Mouse (Mus musculus) spleen, adult 12 weeks (tissue): ENCODE data around the gene Nsmf.

Source experiments
- DNase-seq: peaks from one replicate; pipeline ENCODE4 v3.0.0; 2022; ENCODE audit warnings: low spot score

The Nsmf gene

DNA sequence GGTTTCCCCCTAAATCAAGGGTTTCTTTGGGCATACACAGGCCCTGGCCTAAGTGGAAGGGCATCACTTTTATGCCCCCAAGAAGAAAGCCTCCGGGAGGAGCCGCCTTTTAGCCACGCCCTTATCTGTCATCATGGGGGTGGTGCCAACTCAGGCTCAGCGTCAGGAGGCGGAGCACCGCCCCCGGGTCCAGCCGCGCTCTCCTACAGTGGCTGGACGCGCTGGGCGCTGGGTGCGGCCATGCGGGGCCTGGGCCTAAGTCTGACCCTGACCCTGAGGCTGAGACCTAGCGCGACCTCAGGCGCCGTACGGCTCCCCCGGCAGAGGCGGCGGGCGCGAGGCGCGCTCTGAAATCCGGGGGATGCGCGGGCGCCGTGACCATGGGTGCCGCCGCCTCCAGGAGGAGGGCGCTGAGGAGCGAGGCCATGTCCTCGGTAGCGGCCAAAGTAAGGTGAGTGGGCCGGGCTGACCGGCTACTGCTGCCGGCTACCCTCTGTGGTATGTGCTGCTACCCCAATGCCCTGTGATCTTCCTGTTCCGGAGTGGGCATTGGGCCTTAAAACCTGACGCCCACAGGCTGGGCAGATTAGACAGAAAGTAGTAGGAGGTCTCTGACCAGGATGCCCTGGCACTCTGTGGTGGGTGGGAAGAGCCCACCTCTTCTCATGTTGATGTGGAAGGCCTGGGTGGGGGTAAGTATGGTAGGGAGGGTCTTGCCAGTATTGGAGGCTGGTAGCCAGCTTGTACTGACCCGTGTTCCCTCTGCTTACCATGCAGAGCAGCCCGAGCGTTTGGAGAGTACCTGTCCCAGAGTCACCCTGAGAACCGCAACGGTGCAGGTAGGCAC, at the start of gene Nsmf:
Gene Nsmf, plus strand, starts transcription at position 135 of the 847 bp plus-strand sequence.
- DNase-seq = peak; percentile 70

- no peak for DNase-seq
Observed at GRCm38 (mm10) chr2:25006767-25007166, 47.4 kb upstream of the Nsmf start.

DNA sequence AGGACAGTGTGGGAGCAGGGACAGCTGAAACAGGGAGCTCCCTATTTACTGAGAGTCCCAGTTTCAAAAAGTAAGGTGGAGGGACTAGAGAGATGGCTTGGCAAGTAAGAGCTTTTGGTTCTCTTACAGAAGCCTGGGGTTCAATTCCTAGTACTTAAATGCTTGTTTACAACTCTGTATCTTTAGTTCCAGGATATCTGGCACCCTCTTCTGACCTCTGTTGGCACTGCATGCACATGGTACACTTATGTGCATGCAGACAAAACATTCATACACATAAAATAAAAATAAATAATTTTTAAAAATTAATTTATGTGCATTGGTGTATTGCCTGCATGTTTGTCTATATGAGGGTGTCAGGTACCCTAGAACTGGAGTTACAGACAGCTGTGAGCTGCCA, 45.9 kb upstream of the Nsmf start:
- DNase-seq = no peak

DNA sequence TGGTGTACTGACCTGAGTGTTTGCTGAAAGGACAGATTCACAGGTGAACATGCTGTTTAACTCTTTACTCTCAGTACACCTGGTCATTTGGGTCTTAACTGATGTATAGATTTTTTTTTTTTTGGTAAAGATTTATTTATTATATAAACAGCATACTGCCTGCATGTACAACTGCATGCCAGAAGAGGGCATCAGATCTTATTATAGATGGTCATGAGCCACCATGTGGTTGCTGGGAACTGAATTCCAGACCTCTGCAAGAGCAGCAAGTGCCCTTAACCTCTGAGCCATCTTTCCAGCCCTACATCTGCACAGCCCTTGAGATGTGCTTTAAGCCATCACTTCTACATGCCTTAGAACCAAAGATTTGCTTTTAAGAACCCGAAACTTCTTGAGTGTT, 31.5 kb upstream of the Nsmf start:
- DNase-seq = no peak

DNA sequence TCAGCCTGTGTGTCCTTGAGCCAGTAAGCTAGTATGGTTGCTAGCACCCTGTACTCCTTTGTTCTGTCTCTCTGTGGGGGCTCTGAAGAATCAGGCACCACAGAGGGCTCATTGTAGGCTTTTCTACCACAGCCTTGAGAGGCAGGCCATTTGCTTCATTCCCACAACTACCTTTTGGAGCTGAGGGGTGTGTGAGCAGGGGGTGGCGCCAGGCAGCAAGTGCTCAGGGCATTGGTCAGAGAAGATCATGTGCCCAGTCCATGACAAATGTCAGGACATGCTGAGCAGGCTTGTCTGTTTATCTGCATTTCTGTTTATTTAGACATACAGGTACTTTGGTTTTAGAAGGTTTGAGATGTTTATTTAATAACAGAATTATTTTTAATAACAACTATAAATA, 29.0 kb upstream of the Nsmf start:
- no peak for DNase-seq

- no peak for DNase-seq
Observed at GRCm38 (mm10) chr2:25034994-25035393, 19.2 kb upstream of the Nsmf start.

DNA sequence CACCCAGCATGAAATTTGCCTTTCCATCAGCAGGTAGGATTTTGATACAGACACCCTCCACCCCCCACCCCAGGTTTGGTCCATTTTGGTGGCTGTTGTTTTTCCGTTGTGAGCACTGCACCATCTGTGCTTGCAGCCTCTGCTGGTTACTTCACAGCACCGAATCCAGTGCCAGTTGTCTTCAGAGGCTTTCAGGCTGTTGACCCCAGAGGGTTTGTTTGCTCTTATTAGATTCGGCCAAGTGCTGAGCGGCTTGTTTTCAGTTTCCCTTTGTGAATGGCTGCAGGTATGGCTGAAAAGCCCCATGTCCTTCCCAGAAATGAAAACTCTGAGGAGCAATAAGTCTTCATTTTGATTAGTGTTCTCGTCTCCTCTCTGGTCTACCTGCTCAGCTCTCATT, 14.1 kb upstream of the Nsmf start:
- no peak for DNase-seq

GRCm38 (mm10) chr2:25050921-25051320, 3.2 kb upstream of the Nsmf start:
- no peak for DNase-seq

DNA sequence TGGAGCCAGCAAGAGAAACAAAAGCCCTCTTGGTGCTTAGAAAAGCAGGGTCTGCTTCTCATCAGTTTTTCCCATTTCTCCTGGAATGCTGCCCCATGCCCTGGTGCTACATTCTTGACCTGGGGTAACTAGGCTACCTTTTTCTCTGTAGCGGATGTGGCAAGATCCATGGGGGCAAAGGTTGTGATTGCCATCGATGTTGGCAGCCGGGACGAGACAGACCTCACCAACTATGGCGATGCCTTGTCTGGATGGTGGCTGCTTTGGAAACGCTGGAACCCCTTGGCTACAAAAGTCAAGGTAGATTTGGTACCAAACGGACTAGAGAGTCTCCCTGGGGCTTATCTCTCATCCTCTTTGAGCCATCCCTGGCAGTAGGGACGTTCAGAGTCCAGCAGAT, 2.7 kb upstream of the Nsmf start:
- DNase-seq = no peak

GRCm38 (mm10) chr2:25053101-25053500, 1.1 kb upstream of the Nsmf start:
- no peak for DNase-seq

DNA sequence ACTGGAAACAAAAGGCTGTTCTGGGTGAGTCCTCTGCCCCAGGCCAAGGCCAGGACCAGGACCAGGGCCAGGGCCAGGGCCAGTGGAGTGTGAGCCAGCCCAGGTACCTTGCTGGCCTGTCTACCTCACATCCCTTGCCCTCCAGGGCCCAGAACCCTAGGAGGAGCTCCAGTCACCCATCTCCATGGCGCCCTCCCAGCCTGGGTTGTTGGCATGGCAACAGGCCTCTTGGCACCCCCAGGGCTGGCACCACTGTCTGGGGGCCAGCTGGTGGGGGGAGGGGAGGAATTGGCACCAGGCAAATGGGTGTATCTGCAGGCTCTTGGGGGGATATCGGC, 882 bp downstream of the Nsmf start:
- DNase-seq = no peak

GRCm38 (mm10) chr2:25055409-25056155, 1.4 kb downstream of the Nsmf start:
- no peak for DNase-seq

DNA sequence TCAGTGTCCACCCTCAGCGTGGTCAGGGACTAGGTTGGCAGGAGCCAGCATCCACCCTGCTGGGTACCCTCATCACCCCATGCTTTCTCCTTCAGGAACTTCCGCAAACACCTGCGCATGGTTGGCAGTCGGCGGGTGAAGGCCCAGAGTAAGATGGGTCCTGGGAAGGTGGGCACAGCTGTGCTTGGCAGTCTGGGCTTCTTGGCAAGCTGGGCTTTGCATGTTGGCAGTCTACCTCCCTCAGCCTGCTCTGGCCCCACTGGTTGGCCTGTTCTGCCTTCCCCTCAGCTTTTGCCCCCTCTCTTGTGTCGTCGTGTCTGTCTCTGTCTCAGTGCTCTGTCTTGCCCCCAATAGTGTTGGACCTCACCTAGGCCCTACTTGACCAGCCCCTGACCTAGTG, 4.8 kb downstream of the Nsmf start:
- no peak for DNase-seq

DNA sequence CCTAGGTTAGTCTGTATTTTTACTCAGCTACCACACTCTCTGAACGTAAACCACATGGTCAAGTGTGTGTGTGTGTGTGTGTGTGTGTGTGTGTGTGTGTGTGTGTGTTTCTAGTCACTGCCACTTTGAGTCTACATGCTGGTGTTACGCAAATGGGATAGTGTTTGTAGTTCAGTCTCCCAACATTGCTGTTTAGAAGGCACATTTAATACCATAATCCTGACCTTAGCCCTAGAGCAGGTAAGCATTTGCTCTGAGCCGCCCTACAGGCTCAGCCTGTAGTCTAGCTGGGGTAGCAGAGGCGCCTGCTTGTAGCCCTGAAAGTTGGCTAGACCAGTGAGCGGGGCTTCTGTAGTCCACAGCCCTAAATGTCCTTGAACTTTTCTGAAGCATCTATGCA, 9.4 kb downstream of the Nsmf start:
- no peak for DNase-seq

DNA sequence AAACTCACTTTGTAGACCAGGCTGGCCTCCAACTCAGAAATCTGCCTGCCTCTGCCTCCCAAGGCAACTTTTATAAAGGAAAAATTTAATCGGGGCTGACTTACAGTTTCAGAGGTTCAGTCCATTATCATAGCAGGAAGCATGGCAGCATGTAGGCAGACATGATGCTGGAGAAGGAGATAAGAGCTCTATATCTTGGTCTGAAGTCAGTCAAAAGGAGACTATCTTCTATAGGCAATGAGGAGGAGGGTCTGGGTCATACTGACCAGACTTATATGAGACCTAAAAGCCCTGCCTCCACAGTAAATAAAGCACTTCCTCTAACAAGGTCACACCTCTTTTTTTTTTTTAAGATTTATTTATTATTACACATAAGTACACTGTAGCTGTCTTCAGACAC, 10.1 kb downstream of the Nsmf start:
- DNase-seq = no peak

- DNase-seq = no peak
Observed at GRCm38 (mm10) chr2:25065537-25065936, 11.4 kb downstream of the Nsmf start.

DNA sequence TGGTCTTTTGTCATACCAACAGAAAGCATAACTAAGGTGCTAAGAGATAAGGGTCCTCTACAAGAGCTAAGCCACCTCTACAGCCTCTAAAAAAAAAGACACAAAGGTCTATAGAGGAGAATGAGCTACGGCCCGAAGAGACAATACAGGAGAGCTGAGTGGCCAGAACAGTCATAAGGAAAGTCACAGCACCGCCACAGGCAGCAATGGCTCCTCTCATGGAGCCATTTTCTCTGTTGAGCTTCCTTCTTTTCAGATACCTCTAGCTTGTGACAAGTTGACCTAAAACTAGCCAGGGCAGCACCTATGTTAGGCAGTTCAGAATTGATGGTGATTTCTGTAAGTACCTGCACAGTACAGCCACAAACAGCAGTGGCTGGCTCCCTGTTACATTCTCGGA, 12.4 kb downstream of the Nsmf start:
- DNase-seq = no peak

- no peak for DNase-seq
Observed at GRCm38 (mm10) chr2:25069537-25069936, 15.4 kb downstream of the Nsmf start.

GRCm38 (mm10) chr2:25072398-25072797, 18.2 kb downstream of the Nsmf start:
- DNase-seq = no peak

DNA sequence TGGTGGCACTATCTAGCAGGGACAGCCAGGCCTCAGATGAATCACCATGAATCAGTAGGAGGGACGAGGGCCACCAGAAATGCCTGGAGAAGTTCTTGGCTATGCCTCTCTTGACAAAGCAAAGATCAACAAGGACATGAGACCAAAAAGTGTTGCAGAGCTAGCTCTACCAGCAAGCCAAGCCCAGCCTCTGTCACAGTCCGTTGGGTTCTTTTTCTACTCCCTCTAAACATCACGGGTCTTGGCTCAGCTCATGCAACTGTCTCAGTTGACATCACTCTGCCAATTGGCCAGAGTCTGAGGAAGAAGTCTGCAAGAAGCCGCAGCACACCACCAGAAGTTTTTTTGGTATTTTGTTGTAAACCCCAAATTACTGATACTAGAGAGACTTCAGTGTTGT, 21.4 kb downstream of the Nsmf start:
- no peak for DNase-seq

GRCm38 (mm10) chr2:25078967-25079366, 24.8 kb downstream of the Nsmf start:
- DNase-seq = no peak

DNA sequence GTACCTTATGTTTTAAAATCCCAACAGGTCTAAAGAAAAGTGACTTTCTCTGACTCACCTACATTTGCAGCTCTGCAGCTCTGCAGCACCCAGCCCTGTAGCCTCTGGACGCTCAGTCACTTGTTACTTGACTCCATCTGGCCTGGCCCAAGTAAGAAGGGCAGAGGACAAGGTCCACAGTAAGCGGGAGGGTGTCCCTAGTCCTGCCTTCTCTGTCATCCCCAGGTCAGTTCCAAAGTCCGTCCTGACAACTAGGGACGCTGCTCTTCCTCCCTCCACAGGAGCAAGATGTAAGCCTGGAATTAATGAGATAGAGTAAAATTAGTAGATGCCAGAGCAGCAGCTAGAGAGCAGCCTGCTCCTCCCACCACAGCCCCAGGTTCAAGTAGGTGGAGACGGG, 25.9 kb downstream of the Nsmf start, which contains the start of gene Entpd8:
Gene Entpd8, plus strand, starts transcription at position 229 of the 400 bp plus-strand sequence.
- DNase-seq = no peak

DNA sequence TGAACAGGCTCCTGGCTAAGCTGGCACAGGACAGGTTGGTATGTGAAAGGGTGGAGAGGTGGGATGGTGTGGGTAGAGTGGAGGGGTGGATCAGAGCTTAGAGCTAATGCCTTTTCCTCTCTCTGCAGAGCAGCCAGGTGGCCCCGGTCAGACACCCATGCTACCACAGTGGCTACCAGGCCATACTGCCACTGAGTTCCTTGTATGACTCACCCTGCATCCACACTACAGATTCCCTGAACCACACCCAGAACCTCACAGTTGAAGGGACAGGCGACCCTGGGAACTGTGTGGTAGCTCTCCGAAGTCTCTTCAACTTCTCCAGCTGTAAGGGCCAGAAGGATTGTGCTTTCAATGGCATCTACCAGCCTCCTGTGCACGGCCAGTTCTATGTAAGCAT, 29.5 kb downstream of the Nsmf start:
- DNase-seq = no peak

DNA sequence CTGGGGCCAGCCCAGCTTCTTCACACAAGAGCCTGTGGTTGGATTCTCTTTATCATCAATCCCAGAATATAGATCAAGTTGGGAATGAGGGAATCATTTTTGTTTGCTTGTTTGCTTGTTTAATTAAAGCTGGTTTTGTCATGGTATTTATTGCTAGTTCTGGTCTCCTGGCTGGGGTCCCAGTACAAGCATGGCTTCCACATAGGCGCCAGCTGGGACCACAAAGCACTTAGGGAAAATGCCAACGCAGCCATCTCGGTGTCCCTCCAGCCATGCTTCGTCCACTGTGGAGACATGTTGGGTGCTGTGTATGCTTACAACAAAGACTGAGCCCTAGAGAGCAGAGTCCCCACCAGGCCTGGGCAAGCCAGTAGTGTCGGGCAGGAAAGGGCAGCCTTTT, 31.4 kb downstream of the Nsmf start:
- DNase-seq = no peak
